Mouse (Mus musculus): ENCODE results near the gene Dennd1a. TPM values are rescaled to one million over a fixed set of nuclear protein-coding genes. Genes with fewer than 3 reads are reported as not detected.

The Dennd1a gene
- polyA plus RNA-seq (2012; rRNA removed): 19.2 and 20.8 TPM in 2 replicates

GRCm38 (mm10) chr2:38286733-38287551, at the start of gene Dennd1a:
Gene Dennd1a (minus strand): TSS chr2:38287390.
- DNase-seq: peak; percentile 88
- no peak for TF ChIP-seq CTCF (IDR thresholded peaks at IDR 0.05; ENCODE audit: insufficient read depth, low read length)
- TF ChIP-seq POLR2A (IDR thresholded peaks at IDR 0.05; ENCODE audit: borderline replicate concordance, extremely low read depth, low read depth, low read length): no peak
- 1% methylated on average over 81 of the region's 81 CpGs for WGBS
- H3K4me3 ChIP-seq (replicated peaks; ENCODE audit: extremely low read depth, low read depth, low read length): peak within 1 kb of the TSS; percentile 84
- H3K4me1 ChIP-seq (ENCODE audit: control insufficient read depth, insufficient read depth, low read length): peaks cover 7% of the 10 kb centered on the region

- 12% methylated on average over 17 of the region's 17 CpGs for WGBS
- DNase-seq: no peak
- no peak overlapping the region for H3K4me3 ChIP-seq (replicated peaks; ENCODE audit: extremely low read depth, low read depth, low read length)
- TF ChIP-seq CTCF (IDR thresholded peaks at IDR 0.05; ENCODE audit: insufficient read depth, low read length) (no peak), POLR2A (IDR thresholded peaks at IDR 0.05; ENCODE audit: borderline replicate concordance, extremely low read depth, low read depth, low read length) (no peak)
- peaks cover 2% of the 10 kb centered on the region for H3K4me1 ChIP-seq (ENCODE audit: control insufficient read depth, insufficient read depth, low read length)
Measured at GRCm38 (mm10) chr2:38336606-38337005, 49.4 kb upstream of the Dennd1a start.

- 40% methylated on average over 7 of the region's 7 CpGs for WGBS
- no peak overlapping the region for H3K4me3 ChIP-seq (replicated peaks; ENCODE audit: extremely low read depth, low read depth, low read length)
- no peaks in the 10 kb centered on the region for H3K4me1 ChIP-seq (ENCODE audit: control insufficient read depth, insufficient read depth, low read length)
- no peak for DNase-seq
- TF ChIP-seq CTCF (IDR thresholded peaks at IDR 0.05; ENCODE audit: insufficient read depth, low read length) (no peak), POLR2A (IDR thresholded peaks at IDR 0.05; ENCODE audit: borderline replicate concordance, extremely low read depth, low read depth, low read length) (no peak)
Measured at GRCm38 (mm10) chr2:38333586-38334119, 46.5 kb upstream of the Dennd1a start.

GRCm38 (mm10) chr2:38326671-38327070, 39.5 kb upstream of the Dennd1a start:
- DNase-seq: no peak
- TF ChIP-seq POLR2A (IDR thresholded peaks at IDR 0.05; ENCODE audit: borderline replicate concordance, extremely low read depth, low read depth, low read length) (no peak), CTCF (IDR thresholded peaks at IDR 0.05; ENCODE audit: insufficient read depth, low read length) (no peak)
- H3K4me3 ChIP-seq (replicated peaks; ENCODE audit: extremely low read depth, low read depth, low read length): no peak overlapping the region
- no peaks in the 10 kb centered on the region for H3K4me1 ChIP-seq (ENCODE audit: control insufficient read depth, insufficient read depth, low read length)
- 50% methylated on average over 1 of the region's 1 CpGs for WGBS

GRCm38 (mm10) chr2:38323380-38323779, 36.2 kb upstream of the Dennd1a start:
- WGBS: 33% methylated on average over 8 of the region's 8 CpGs
- Histone ChIP-seq H3K4me1 (ENCODE audit: control insufficient read depth, insufficient read depth, low read length) (no peaks in the 10 kb centered on the region), H3K4me3 (replicated peaks; ENCODE audit: extremely low read depth, low read depth, low read length) (no peak overlapping the region)
- DNase-seq: no peak
- no peak for TF ChIP-seq CTCF (IDR thresholded peaks at IDR 0.05; ENCODE audit: insufficient read depth, low read length)
- TF ChIP-seq POLR2A (IDR thresholded peaks at IDR 0.05; ENCODE audit: borderline replicate concordance, extremely low read depth, low read depth, low read length): no peak

- Histone ChIP-seq H3K4me3 (replicated peaks; ENCODE audit: extremely low read depth, low read depth, low read length) (no peak overlapping the region), H3K4me1 (ENCODE audit: control insufficient read depth, insufficient read depth, low read length) (no peaks in the 10 kb centered on the region)
- no peak for DNase-seq
- no peak for TF ChIP-seq POLR2A (IDR thresholded peaks at IDR 0.05; ENCODE audit: borderline replicate concordance, extremely low read depth, low read depth, low read length)
- TF ChIP-seq CTCF (IDR thresholded peaks at IDR 0.05; ENCODE audit: insufficient read depth, low read length): no peak
- WGBS: 51% methylated on average over 4 of the region's 4 CpGs
Measured at GRCm38 (mm10) chr2:38320911-38321310, 33.7 kb upstream of the Dennd1a start.

- no peak for DNase-seq
- 64% methylated on average over 11 of the region's 11 CpGs for WGBS
Measured at GRCm38 (mm10) chr2:38319086-38319485, 31.9 kb upstream of the Dennd1a start.

GRCm38 (mm10) chr2:38313399-38313798, 26.2 kb upstream of the Dennd1a start:
- H3K4me3 ChIP-seq (replicated peaks; ENCODE audit: extremely low read depth, low read depth, low read length): no peak overlapping the region
- no peak for DNase-seq
- H3K4me1 ChIP-seq (ENCODE audit: control insufficient read depth, insufficient read depth, low read length): no peaks in the 10 kb centered on the region
- no peak for TF ChIP-seq POLR2A (IDR thresholded peaks at IDR 0.05; ENCODE audit: borderline replicate concordance, extremely low read depth, low read depth, low read length)
- no peak for TF ChIP-seq CTCF (IDR thresholded peaks at IDR 0.05; ENCODE audit: insufficient read depth, low read length)
- WGBS: 40% methylated on average over 3 of the region's 3 CpGs

More at GRCm38 (mm10) chr2:38319086-38319485, 31.9 kb upstream of the Dennd1a start:
- no peaks in the 10 kb centered on the region for H3K4me1 ChIP-seq (ENCODE audit: control insufficient read depth, insufficient read depth, low read length)
- no peak overlapping the region for H3K4me3 ChIP-seq (replicated peaks; ENCODE audit: extremely low read depth, low read depth, low read length)
- TF ChIP-seq POLR2A (IDR thresholded peaks at IDR 0.05; ENCODE audit: borderline replicate concordance, extremely low read depth, low read depth, low read length): no peak
- no peak for TF ChIP-seq CTCF (IDR thresholded peaks at IDR 0.05; ENCODE audit: insufficient read depth, low read length)

GRCm38 (mm10) chr2:38312921-38313320, 25.7 kb upstream of the Dennd1a start:
- DNase-seq: no peak
- 45% methylated on average over 3 of the region's 3 CpGs for WGBS
- no peak for TF ChIP-seq POLR2A (IDR thresholded peaks at IDR 0.05; ENCODE audit: borderline replicate concordance, extremely low read depth, low read depth, low read length)
- no peak for TF ChIP-seq CTCF (IDR thresholded peaks at IDR 0.05; ENCODE audit: insufficient read depth, low read length)
- no peaks in the 10 kb centered on the region for H3K4me1 ChIP-seq (ENCODE audit: control insufficient read depth, insufficient read depth, low read length)
- H3K4me3 ChIP-seq (replicated peaks; ENCODE audit: extremely low read depth, low read depth, low read length): no peak overlapping the region

GRCm38 (mm10) chr2:38305152-38305551, 18.0 kb upstream of the Dennd1a start:
- Histone ChIP-seq H3K4me3 (replicated peaks; ENCODE audit: extremely low read depth, low read depth, low read length) (no peak overlapping the region), H3K4me1 (ENCODE audit: control insufficient read depth, insufficient read depth, low read length) (no peaks in the 10 kb centered on the region; the same call in 1 of the 2 replicates)
- TF ChIP-seq CTCF (IDR thresholded peaks at IDR 0.05; ENCODE audit: insufficient read depth, low read length) (no peak), POLR2A (IDR thresholded peaks at IDR 0.05; ENCODE audit: borderline replicate concordance, extremely low read depth, low read depth, low read length) (no peak)
- no peak for DNase-seq
- WGBS: 84% methylated on average over 1 of the region's 1 CpGs
